Mouse (Mus musculus) hindbrain, postnatal 0 days (tissue): Measurements from ENCODE around the gene Sertad2. TPM values are rescaled to one million over a fixed set of nuclear protein-coding genes. Genes with fewer than 3 reads are reported as not detected.

ENCODE experiments used
- ATAC-seq: fragments of 200-750 bp; cut with Nextera tagmentation; 2 replicates; pipeline ENCODE4 v1.8.0; 2017; ENCODE audit warnings: mild to moderate bottlenecking, moderate TSS enrichment, moderate library complexity
- DNase-seq: peaks from one replicate; pipeline ENCODE4 v3.0.0-alpha.2; 2015; ENCODE audit warnings: low spot score
- H3K27ac ChIP-seq: fragments of 300-500 bp; sonication (generic); 2 replicates; pipeline ENCODE4 v1.5.1; 2014; ENCODE audit warnings: mild to moderate bottlenecking
- H3K27me3 ChIP-seq: fragments of 300-500 bp; sonication (generic); 2 replicates; pipeline ENCODE4 v1.6.1; 2014; ENCODE audit warnings: low read length, mixed read lengths; ENCODE audit not compliant: insufficient read depth
- H3K36me3 ChIP-seq: fragments of 300-500 bp; sonication (generic); 2 replicates; pipeline ENCODE4 v1.6.1; 2014; ENCODE audit warnings: low read length, mixed read lengths; ENCODE audit not compliant: insufficient read depth
- H3K4me1 ChIP-seq: fragments of 300-500 bp; sonication (generic); 2 replicates; pipeline ENCODE4 v1.6.1; 2014; ENCODE audit warnings: antibody characterized with exemption, low read length, mixed read lengths; ENCODE audit not compliant: insufficient read depth
- H3K4me2 ChIP-seq: fragments of 300-500 bp; sonication (generic); 2 replicates; pipeline ENCODE4 v1.6.1; 2014; ENCODE audit warnings: low read depth, mild to moderate bottlenecking, low read length, moderate library complexity, mixed read lengths
- H3K4me3 ChIP-seq: fragments of 300-500 bp; sonication (generic); 2 replicates; pipeline ENCODE4 v1.5.1; 2014; ENCODE audit warnings: low read length
- H3K9ac ChIP-seq: fragments of 300-500 bp; sonication (generic); replicated peaks from 2 replicates; pipeline ENCODE4 v1.6.1; 2014; ENCODE audit warnings: mild to moderate bottlenecking, low read length, moderate library complexity, mixed read lengths
- H3K9me3 ChIP-seq: fragments of 300-500 bp; sonication (generic); 2 replicates; pipeline ENCODE4 v1.6.1; 2016; ENCODE audit warnings: low read length, mixed read lengths
- CTCF ChIP-seq: IDR thresholded peaks from 2 replicates; pipeline ENCODE4 v1.5.1; 2016; ENCODE audit warnings: antibody characterized with exemption, control low read depth, low read depth
- WGBS: fragments of 180-500 bp; shearing (Covaris S2); extraction: QIAGEN DNeasy Blood & Tissue Kit; methylation state at CpG from one replicate; pipeline ENCODE4 v1.1.7; 2014; 5-methylcytosine and 5-hydroxymethylcytosine counted together
- polyA plus RNA-seq: library from polyadenylated mRNA; unstranded; fragments of >200 nt; fragmentation: Nextera tagmentation; extraction: Ambion mirVana; gene quantifications from 2 replicates; pipeline ENCODE4 v1.2.1, GENCODE M21; 2015
- total RNA-seq: library from RNA; depleted of rRNA; stranded (reverse); fragments of >200 nt; gene quantifications from 2 replicates; pipeline ENCODE4 v1.2.3, GENCODE M21; 2014; rRNA removed

Gene Sertad2
- total and polyA plus RNA-seq, 2 experiments from 2014 or later: 18.0 to 38.1 TPM

- WGBS: 85% methylated on average over 5 of the region's 5 CpGs
- no peak for TF ChIP-seq CTCF
- H3K9me3 ChIP-seq: no peaks in the 10 kb centered on the region
- H3K27ac ChIP-seq: no peak overlapping the region
- no peak overlapping the region for H3K4me2 ChIP-seq
- H3K27me3 ChIP-seq: no peaks in the 10 kb centered on the region
- no peaks in the 10 kb centered on the region for H3K4me1 ChIP-seq
- no peak for DNase-seq
- H3K4me3 ChIP-seq: no peak overlapping the region
- ATAC-seq: no peak
- H3K36me3 ChIP-seq: peaks cover 4% of the 10 kb centered on the region; the same call in 1 of the 2 replicates
- no peak overlapping the region for H3K9ac ChIP-seq
Observed at GRCm38 (mm10) chr11:20680781-20681180, 137.7 kb downstream of the Sertad2 start.

GRCm38 (mm10) chr11:20681679-20682078 is 138.6 kb downstream of the Sertad2 start:
- DNase-seq: no peak
- ATAC-seq: no peak
- H3K9ac ChIP-seq: no peak overlapping the region
- H3K4me1 ChIP-seq: no peaks in the 10 kb centered on the region
- no peak overlapping the region for H3K27ac ChIP-seq
- WGBS: 88% methylated on average over 5 of the region's 5 CpGs
- no peaks in the 10 kb centered on the region for H3K27me3 ChIP-seq
- no peaks in the 10 kb centered on the region for H3K9me3 ChIP-seq
- peaks cover 9% of the 10 kb centered on the region; the same call in 1 of the 2 replicates for H3K36me3 ChIP-seq
- TF ChIP-seq CTCF: no peak
- no peak overlapping the region for H3K4me2 ChIP-seq
- no peak overlapping the region for H3K4me3 ChIP-seq

GRCm38 (mm10) chr11:20691000-20691399 is 147.9 kb downstream of the Sertad2 start:
- DNase-seq: peak; percentile 88
- ATAC-seq: peak; percentile 80
- 3% methylated on average over 4 of the region's 4 CpGs for WGBS
- Histone ChIP-seq H3K9ac (no peak overlapping the region), H3K27me3 (no peaks in the 10 kb centered on the region), H3K4me2 (no peak overlapping the region), H3K36me3 (peaks cover 7% of the 10 kb centered on the region; the same call in 1 of the 2 replicates), H3K9me3 (no peaks in the 10 kb centered on the region), H3K4me3 (no peak overlapping the region), H3K4me1 (no peaks in the 10 kb centered on the region), H3K27ac (no peak overlapping the region)
- TF ChIP-seq CTCF: peak; percentile 89

Other genes starting within 250 kb of the Sertad2 start
- 199 and 217 TPM in 2 replicates for gene Slc1a4, start 210.5 kb upstream of the Sertad2 start, total RNA-seq
- gene Slc1a4, start 210.5 kb upstream of the Sertad2 start, polyA plus RNA-seq: 70.5 and 71.4 TPM in 2 replicates
- gene Aftph, start 198.3 kb downstream of the Sertad2 start, total RNA-seq: 40.6 and 41.4 TPM in 2 replicates
- 22.8 and 22.9 TPM in 2 replicates for gene Aftph, start 198.3 kb downstream of the Sertad2 start, polyA plus RNA-seq